Mouse (Mus musculus) layer of hippocampus, postnatal 25 days (tissue): ENCODE measurements around the gene Ttc28. TPM values are rescaled to one million over a fixed set of nuclear protein-coding genes. Genes with fewer than 3 reads are reported as not detected.
A peak's percentile ranks its signal among the peaks of the same experiment; 100 is the strongest.

Experiments
- DNase-seq, 2 experiments: peaks; one replicate each; pipeline ENCODE4 v3.0.0; 2022; ENCODE audit warnings: mixed read lengths in 2 of 2, low spot score in 1 of 2; ENCODE audit errors: extremely low spot score in 1 of 2
- total RNA-seq, 2 experiments: library from RNA; stranded (reverse); gene quantifications; 2 replicates each; pipeline ENCODE4 v1.2.3; 2021

Ttc28 gene
- total RNA-seq, 2 experiments from 2014 or later: 11.3 to 13.3 TPM

GRCm38 (mm10) chr5:111186600-111186999 lies 307.0 kb downstream of the Ttc28 start:
- no peak for DNase-seq

GRCm38 (mm10) chr5:111191972-111192371 lies 312.4 kb downstream of the Ttc28 start:
- DNase-seq: no peak

- DNase-seq: no peak
Observed at GRCm38 (mm10) chr5:111194829-111195228, 315.2 kb downstream of the Ttc28 start.

GRCm38 (mm10) chr5:111195488-111196485 lies 316.2 kb downstream of the Ttc28 start:
- DNase-seq: no peak

GRCm38 (mm10) chr5:111197727-111198126 lies 318.1 kb downstream of the Ttc28 start:
- no peak for DNase-seq

GRCm38 (mm10) chr5:111200167-111200840 lies 320.7 kb downstream of the Ttc28 start:
- no peak for DNase-seq

- DNase-seq: no peak
Observed at GRCm38 (mm10) chr5:111200915-111201610, 321.5 kb downstream of the Ttc28 start.

- no peak for DNase-seq
Observed at GRCm38 (mm10) chr5:111204221-111204620, 324.6 kb downstream of the Ttc28 start.

- no peak for DNase-seq
Observed at GRCm38 (mm10) chr5:111204976-111205586, 325.5 kb downstream of the Ttc28 start.

GRCm38 (mm10) chr5:111205817-111206216 lies 326.2 kb downstream of the Ttc28 start:
- no peak for DNase-seq

GRCm38 (mm10) chr5:111207924-111208659 lies 328.5 kb downstream of the Ttc28 start:
- DNase-seq: no peak

- DNase-seq: peak in 1 of 2 experiments; percentile 55
Observed at GRCm38 (mm10) chr5:111208660-111208969, 329.0 kb downstream of the Ttc28 start.

GRCm38 (mm10) chr5:111213935-111214450 lies 334.4 kb downstream of the Ttc28 start:
- DNase-seq: no peak

- DNase-seq: no peak
Observed at GRCm38 (mm10) chr5:111214890-111215289, 335.3 kb downstream of the Ttc28 start.

GRCm38 (mm10) chr5:111215722-111216121 lies 336.1 kb downstream of the Ttc28 start:
- no peak for DNase-seq

- DNase-seq: no peak
Observed at GRCm38 (mm10) chr5:111216166-111216565, 336.6 kb downstream of the Ttc28 start.

GRCm38 (mm10) chr5:111217447-111218110 lies 338.0 kb downstream of the Ttc28 start:
- no peak for DNase-seq

- no peak for DNase-seq
Observed at GRCm38 (mm10) chr5:111218111-111218891, 338.7 kb downstream of the Ttc28 start.
